Mouse (Mus musculus) ES-E14 (cell line): ENCODE measurements around the gene Susd3.

Experiments used
- CHD2 ChIP-seq: IDR thresholded peaks from 2 replicates; pipeline ENCODE4 v1.6.1; 2014; ENCODE audit warnings: mild to moderate bottlenecking, low read depth, low read length, inconsistent platforms
- HCFC1 ChIP-seq: IDR thresholded peaks from 2 replicates; pipeline ENCODE4 v1.6.1; 2012; ENCODE audit warnings: low read length, inconsistent platforms, borderline replicate concordance; ENCODE audit not compliant: insufficient read depth
- MAFK ChIP-seq: IDR thresholded peaks from 2 replicates; pipeline ENCODE4 v1.6.1; 2014; ENCODE audit warnings: mild to moderate bottlenecking, low read depth, low read length, inconsistent platforms; ENCODE audit not compliant: insufficient read depth
- ZC3H11A ChIP-seq: IDR thresholded peaks from 2 replicates; pipeline ENCODE4 v1.6.1; 2012; ENCODE audit warnings: low read depth, mild to moderate bottlenecking, inconsistent platforms, low read length, borderline replicate concordance
- ZNF384 ChIP-seq: IDR thresholded peaks from 2 replicates; pipeline ENCODE4 v1.6.1; 2012; ENCODE audit warnings: low read depth, low read length, inconsistent platforms

GRCm38 (mm10) chr13:49220912-49221311 lies 27.6 kb downstream of the Susd3 start:
- no peak for TF ChIP-seq HCFC1
- TF ChIP-seq MAFK: no peak
- no peak for TF ChIP-seq ZC3H11A
- TF ChIP-seq CHD2: no peak
- no peak for TF ChIP-seq ZNF384
